Mouse (Mus musculus) spleen, adult 2 months (tissue): ENCODE measurements around the gene Pcx. TPM values are rescaled to one million over a fixed set of nuclear protein-coding genes. Genes with fewer than 3 reads are reported as not detected.
"Not testable (repeated sequence)": the region's sequence is repeated elsewhere in the genome, so short reads cannot be mapped to it uniquely, and the experiment has no call there.

ENCODE experiments used
- DNase-seq, 2 experiments: peaks; one replicate each; pipeline versions ENCODE4 v3.0.0 to v3.0.0-alpha.2; 2012 to 2021; ENCODE audit warnings: low spot score in 2 of 2, low read depth in 1 of 2
- H3K27ac ChIP-seq: fragments of 200-500 bp; 2 replicates; pipeline ENCODE4 v1.5.1; 2012; ENCODE audit warnings: low read length, inconsistent platforms; ENCODE audit not compliant: insufficient read depth
- H3K27me3 ChIP-seq: fragments of 200-500 bp; 2 replicates; pipeline ENCODE4 v1.6.1; 2012; ENCODE audit warnings: mild to moderate bottlenecking, moderate library complexity, low read length, inconsistent platforms; ENCODE audit not compliant: control insufficient read depth, insufficient read depth
- H3K36me3 ChIP-seq: fragments of 200-500 bp; 2 replicates; pipeline ENCODE4 v1.6.1; 2012; ENCODE audit warnings: mild to moderate bottlenecking, low read length, inconsistent platforms; ENCODE audit not compliant: control insufficient read depth, insufficient read depth
- H3K4me1 ChIP-seq: fragments of 200-500 bp; 2 replicates; pipeline ENCODE4 v1.6.1; 2011; ENCODE audit warnings: inconsistent platforms; ENCODE audit not compliant: control insufficient read depth, insufficient read depth, insufficient read length
- H3K4me3 ChIP-seq: fragments of 200-500 bp; 2 replicates; pipeline ENCODE4 v1.5.1; 2011; ENCODE audit warnings: mild to moderate bottlenecking, inconsistent platforms; ENCODE audit not compliant: insufficient read depth, insufficient read length; ENCODE audit errors: extremely low read depth
- CTCF ChIP-seq: fragments of 200-500 bp; IDR thresholded peaks from 2 replicates; pipeline ENCODE4 v1.5.1; 2011; ENCODE audit warnings: mild to moderate bottlenecking, inconsistent platforms; ENCODE audit not compliant: insufficient read depth, insufficient read length, insufficient replicate concordance; ENCODE audit errors: extremely low read depth
- POLR2A ChIP-seq: fragments of 200-500 bp; IDR thresholded peaks from 2 replicates; pipeline ENCODE4 v1.6.1; 2011; ENCODE audit warnings: low read depth, low read length, inconsistent platforms
- WGBS: fragments of 180-500 bp; shearing (Covaris S2); methylation state at CpG from one replicate; pipeline ENCODE4 v1.1.7; 2018; 5-methylcytosine and 5-hydroxymethylcytosine counted together
- polyA plus RNA-seq: library from polyadenylated mRNA; depleted of rRNA; stranded (reverse); fragments of >200 nt; gene quantifications from 2 replicates; pipeline ENCODE4 v1.2.3, GENCODE M21; 2012

Gene Pcx
- polyA plus RNA-seq, 1 experiment = 8.6 TPM

DNA sequence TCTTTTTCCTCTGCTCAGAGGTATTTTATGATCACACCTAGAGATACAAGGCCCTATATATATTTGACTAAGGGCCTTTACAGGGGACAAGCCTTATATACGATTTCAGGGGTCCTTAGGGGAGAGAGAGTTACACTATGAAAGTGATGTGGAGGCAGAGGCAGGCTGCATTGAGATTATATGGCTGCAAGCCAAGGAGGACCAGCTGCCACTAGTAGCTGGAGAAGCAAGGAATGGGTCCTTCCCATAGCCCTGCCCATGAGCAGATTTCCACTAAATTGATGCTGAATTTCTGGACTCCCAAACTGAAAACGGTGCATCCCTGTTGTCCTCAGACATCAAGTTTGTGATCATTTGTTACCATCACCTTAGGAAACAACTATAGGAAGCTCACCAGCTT, 73.6 kb downstream of the Pcx start:
- H3K27me3 ChIP-seq = no peaks in the 10 kb centered on the region
- TF ChIP-seq POLR2A = no peak
- TF ChIP-seq CTCF = no peak
- no peaks in the 10 kb centered on the region for H3K36me3 ChIP-seq
- H3K4me1 ChIP-seq = no peaks in the 10 kb centered on the region
- no peak overlapping the region for H3K4me3 ChIP-seq
- no peak overlapping the region for H3K27ac ChIP-seq
- WGBS = 63% methylated on average over 2 of the region's 2 CpGs
- DNase-seq = no peak

DNA sequence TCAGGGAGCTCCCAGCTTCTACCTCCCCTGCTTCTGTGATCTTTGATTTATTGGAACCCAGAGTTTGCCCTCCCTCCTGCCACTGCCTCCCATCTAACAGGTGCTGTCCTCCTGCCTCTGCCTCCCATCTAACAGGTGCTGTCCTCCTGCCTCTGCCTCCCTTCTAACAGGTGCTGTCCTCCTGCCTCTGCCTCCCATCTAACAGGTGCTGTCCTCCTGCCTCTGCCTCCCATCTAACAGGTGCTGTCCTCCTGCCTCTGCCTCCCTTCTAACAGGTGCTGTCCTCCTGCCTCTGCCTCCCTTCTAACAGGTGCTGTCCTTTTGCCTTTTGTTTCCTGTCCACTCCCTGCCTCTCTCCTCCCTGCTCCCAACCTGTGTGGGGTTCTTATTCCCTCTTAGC, 76.5 kb downstream of the Pcx start:
- not testable (repeated sequence) for H3K27me3 ChIP-seq, H3K27ac ChIP-seq, H3K36me3 ChIP-seq, H3K4me3 ChIP-seq, DNase-seq, H3K4me1 ChIP-seq

DNA sequence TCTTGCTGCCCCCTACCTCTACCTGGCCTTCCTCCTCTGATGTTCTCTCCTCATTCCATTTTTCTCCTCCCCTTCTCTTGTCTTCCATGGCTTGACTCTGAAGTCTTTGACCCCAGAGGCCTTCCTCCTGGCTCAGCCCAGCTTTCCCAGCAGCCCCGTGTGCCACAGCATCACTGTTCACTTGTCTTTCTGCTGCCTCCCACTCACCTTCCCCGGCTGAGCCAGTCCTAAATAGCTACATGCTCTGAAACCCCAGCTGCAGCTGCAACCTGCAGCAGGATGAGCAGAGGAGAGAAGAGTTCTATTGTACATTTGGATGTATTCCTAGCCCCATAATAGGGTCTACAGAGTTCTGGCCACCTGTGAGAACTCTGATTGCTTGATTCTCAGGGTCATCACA, 77.2 kb downstream of the Pcx start:
- 69% methylated on average over 2 of the region's 2 CpGs for WGBS
- Histone ChIP-seq H3K36me3 (no peaks in the 10 kb centered on the region), H3K4me1 (no peaks in the 10 kb centered on the region), H3K27me3 (no peaks in the 10 kb centered on the region), H3K27ac (no peak overlapping the region), H3K4me3 (no peak overlapping the region)
- DNase-seq = no peak
- TF ChIP-seq POLR2A (no peak), CTCF (no peak)

DNA sequence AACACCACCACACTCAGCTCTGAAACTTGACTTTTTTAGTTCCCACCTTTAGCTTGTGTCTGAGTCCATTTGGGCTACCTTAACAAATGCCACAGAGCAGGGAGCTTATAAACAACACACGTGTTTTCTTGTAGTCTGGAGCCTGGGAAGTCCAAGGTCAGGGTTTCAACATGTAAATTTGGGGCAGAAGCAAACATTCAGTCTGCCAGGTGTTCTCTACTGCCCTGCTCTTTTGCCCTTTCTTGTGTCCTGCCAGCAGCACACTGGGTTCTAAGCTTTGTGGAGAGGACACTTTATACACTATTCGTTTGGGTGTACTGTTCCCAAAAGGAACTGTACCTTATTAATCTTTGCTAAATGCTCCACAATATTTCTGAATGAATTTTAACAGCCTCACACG, 78.2 kb downstream of the Pcx start:
- Histone ChIP-seq H3K27me3 (no peaks in the 10 kb centered on the region), H3K4me1 (no peaks in the 10 kb centered on the region), H3K4me3 (no peak overlapping the region), H3K36me3 (no peaks in the 10 kb centered on the region), H3K27ac (no peak overlapping the region)
- WGBS = 75% methylated on average over 3 of the region's 3 CpGs
- no peak for DNase-seq
- TF ChIP-seq POLR2A (no peak), CTCF (no peak)

DNA sequence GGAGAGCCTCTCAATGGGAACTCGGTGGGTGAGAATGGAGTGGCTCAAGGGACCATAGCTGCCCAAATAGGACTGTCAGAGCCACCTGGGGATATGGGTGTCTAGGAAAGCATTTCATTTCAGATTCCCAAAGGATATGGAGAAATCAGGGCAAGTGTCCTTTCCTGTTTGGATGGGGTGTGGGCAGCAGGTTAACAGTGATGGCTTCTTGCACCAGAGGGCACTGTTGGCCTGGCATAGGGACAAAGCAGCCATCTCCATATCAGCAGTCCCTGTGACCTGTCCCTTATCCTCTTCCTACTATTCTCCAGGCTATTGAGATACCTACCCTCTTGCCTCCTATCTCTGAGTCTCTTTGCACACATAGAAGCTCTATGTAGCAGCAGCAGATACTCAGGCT, 78.8 kb downstream of the Pcx start:
- WGBS = 70% methylated on average over 1 of the region's 1 CpGs
- Histone ChIP-seq H3K27me3 (no peaks in the 10 kb centered on the region), H3K36me3 (no peaks in the 10 kb centered on the region), H3K4me3 (no peak overlapping the region), H3K4me1 (no peaks in the 10 kb centered on the region), H3K27ac (no peak overlapping the region)
- TF ChIP-seq POLR2A = no peak
- TF ChIP-seq CTCF = no peak
- no peak for DNase-seq

DNA sequence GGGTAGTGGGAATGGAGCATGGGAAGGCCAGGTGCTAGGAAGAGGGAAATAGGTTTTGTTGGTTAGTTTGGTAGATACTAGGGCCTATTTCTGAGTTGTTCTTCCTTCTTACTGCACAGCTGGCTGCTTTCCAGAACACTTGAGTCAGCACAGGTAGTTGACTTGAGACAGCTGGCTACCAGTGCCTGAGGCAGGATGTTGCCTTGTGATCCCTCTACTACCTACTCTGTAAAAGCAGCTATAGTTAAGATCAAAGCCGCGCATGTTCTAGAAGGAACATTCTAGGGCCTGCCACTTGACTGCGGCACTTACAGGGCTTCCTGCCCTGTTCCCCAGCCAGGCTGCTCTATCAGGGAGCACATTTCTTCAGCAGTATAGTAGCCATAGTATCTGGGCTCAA, 79.8 kb downstream of the Pcx start:
- Histone ChIP-seq H3K36me3 (no peaks in the 10 kb centered on the region), H3K27me3 (no peaks in the 10 kb centered on the region), H3K4me1 (no peaks in the 10 kb centered on the region), H3K27ac (no peak overlapping the region), H3K4me3 (no peak overlapping the region)
- 33% methylated on average over 3 of the region's 3 CpGs for WGBS
- peak in 1 of 2 experiments; percentile 8 for DNase-seq
- TF ChIP-seq CTCF = no peak
- TF ChIP-seq POLR2A = no peak

DNA sequence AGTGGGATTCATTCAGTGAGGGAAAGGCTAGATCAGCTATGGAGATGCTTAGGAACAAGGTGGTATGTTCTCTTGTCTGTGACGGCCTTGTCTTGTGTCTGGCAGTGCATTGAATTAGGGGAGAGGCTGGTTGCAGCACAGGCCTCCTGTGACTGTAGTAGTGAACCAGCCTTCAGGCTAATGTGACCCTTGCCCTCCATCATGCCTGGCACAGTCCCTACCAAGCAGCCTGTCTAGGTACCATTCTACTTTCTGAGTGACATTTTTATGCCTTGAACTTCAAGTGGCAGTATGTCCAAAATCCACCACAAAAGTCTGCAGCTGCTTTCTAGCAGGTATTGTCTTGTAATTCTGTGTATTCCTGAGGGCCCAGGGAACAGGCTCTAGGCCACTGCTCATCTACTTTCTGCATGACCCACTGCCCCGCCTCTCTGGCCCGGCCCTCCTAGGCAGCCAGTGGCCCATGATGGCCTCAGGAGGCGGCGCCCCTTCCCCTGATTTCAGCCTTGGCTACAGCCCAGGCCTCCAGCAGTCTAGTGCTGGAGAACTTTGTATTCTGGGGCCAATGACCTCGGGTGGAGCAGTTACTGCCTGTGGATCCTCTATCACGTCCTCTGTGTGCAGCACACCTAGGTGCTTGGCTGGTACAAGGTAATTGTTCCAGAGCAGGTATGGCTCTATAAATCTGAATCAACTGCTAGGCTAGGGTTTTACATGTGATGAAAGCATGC, 83.7 kb downstream of the Pcx start:
- DNase-seq = no peak
- no peak overlapping the region for H3K27ac ChIP-seq
- H3K4me3 ChIP-seq = no peak overlapping the region
- H3K4me1 ChIP-seq = no peaks in the 10 kb centered on the region
- no peaks in the 10 kb centered on the region for H3K36me3 ChIP-seq
- TF ChIP-seq POLR2A (no peak), CTCF (no peak)
- no peaks in the 10 kb centered on the region for H3K27me3 ChIP-seq
- whole genome bisulfite sequencing = 80% methylated on average over 7 of the region's 7 CpGs
